Mouse (Mus musculus) stomach, embryonic 16.5 days (tissue): Measurements from ENCODE around the gene Gm2026. TPM values are rescaled to one million over a fixed set of nuclear protein-coding genes. Genes with fewer than 3 reads are reported as not detected.
"Not testable (repeated sequence)": the region's sequence is repeated elsewhere in the genome, so short reads cannot be mapped to it uniquely, and the experiment has no call there.

Experiments
- ATAC-seq: fragments of 200-750 bp; cut with Nextera tagmentation; 2 replicates; pipeline ENCODE4 v1.8.0; 2017; ENCODE audit warnings: moderate number of reproducible peaks, moderate TSS enrichment; ENCODE audit not compliant: insufficient read depth, low FRiP score
- H3K27ac ChIP-seq: fragments of 300-500 bp; sonication (generic); 2 replicates; pipeline ENCODE4 v1.5.1; 2014; ENCODE audit warnings: low read length
- H3K27me3 ChIP-seq: fragments of 300-500 bp; sonication (generic); 2 replicates; pipeline ENCODE4 v1.6.1; 2014; ENCODE audit warnings: low read length, control low read depth, mixed read lengths; ENCODE audit not compliant: control insufficient read depth, insufficient read depth
- H3K36me3 ChIP-seq: fragments of 300-500 bp; sonication (generic); 2 replicates; pipeline ENCODE4 v1.6.1; 2014; ENCODE audit warnings: low read length; ENCODE audit not compliant: control insufficient read depth, insufficient read depth
- H3K4me1 ChIP-seq: fragments of 300-500 bp; sonication (generic); 2 replicates; pipeline ENCODE4 v1.6.1; 2014; ENCODE audit warnings: low read length, control low read depth, mixed read lengths; ENCODE audit not compliant: control insufficient read depth, insufficient read depth
- H3K4me2 ChIP-seq: fragments of 300-500 bp; sonication (generic); 2 replicates; pipeline ENCODE4 v1.6.1; 2014; ENCODE audit warnings: low read depth, low read length, mixed read lengths
- H3K4me3 ChIP-seq: fragments of 300-500 bp; sonication (generic); replicated peaks from 2 replicates; pipeline ENCODE4 v1.5.1; 2014; ENCODE audit warnings: mild to moderate bottlenecking, low read length
- H3K9ac ChIP-seq: fragments of 300-500 bp; sonication (generic); 2 replicates; pipeline ENCODE4 v1.6.1; 2014; ENCODE audit warnings: low read length
- H3K9me3 ChIP-seq: fragments of 300-500 bp; sonication (generic); replicated peaks from 2 replicates; pipeline ENCODE4 v1.6.1; 2016; ENCODE audit warnings: low read length, control low read depth; ENCODE audit not compliant: control insufficient read depth
- WGBS: fragments of 180-500 bp; shearing (Covaris S2); extraction: QIAGEN DNeasy Blood & Tissue Kit; methylation state at CpG from one replicate; pipeline ENCODE4 v1.1.7; 2014; 5-methylcytosine and 5-hydroxymethylcytosine counted together
- polyA plus RNA-seq: library from polyadenylated mRNA; unstranded; fragments of >200 nt; fragmentation: Nextera tagmentation; extraction: Ambion mirVana; gene quantifications from 2 replicates; pipeline ENCODE4 v1.2.1, GENCODE M21; 2015

Gene Gm2026
- polyA plus RNA-seq, result 25.0 and 25.3 TPM in 2 replicates

- not testable (repeated sequence) for H3K27ac ChIP-seq, H3K4me1 ChIP-seq, ATAC-seq, H3K9ac ChIP-seq, H3K27me3 ChIP-seq, H3K4me3 ChIP-seq, H3K9me3 ChIP-seq, H3K36me3 ChIP-seq, H3K4me2 ChIP-seq
- no CpG with 5 or more reads among the region's 4 CpGs for WGBS
Measured at GRCm38 (mm10) chr2:175965031-175965430, at the start of gene Gm2026. Gene Gm2026, plus strand, starts transcription at chr2:175965331.

GRCm38 (mm10) chr2:175931000-175931399 is 34.1 kb upstream of the Gm2026 start, which contains the start of gene Zfp966:
Gene Zfp966, minus strand, starts transcription at chr2:175931100.
- WGBS, result no CpG with 5 or more reads among the region's 6 CpGs
- H3K36me3 ChIP-seq, H3K27ac ChIP-seq, ATAC-seq, H3K4me1 ChIP-seq, H3K9ac ChIP-seq, H3K27me3 ChIP-seq, H3K4me3 ChIP-seq, H3K9me3 ChIP-seq, H3K4me2 ChIP-seq: not testable (repeated sequence)

Other genes starting within 250 kb of the Gm2026 start
- not detected in 2 replicates for gene Gm2007, start 223.8 kb upstream of the Gm2026 start, polyA plus RNA-seq
- 3.8 TPM in 1 of 2 replicates, not detected in the other for gene Gm14288, start 164.2 kb upstream of the Gm2026 start, polyA plus RNA-seq
- 17.1 and 20.0 TPM in 2 replicates for gene Gm6710, start 96.1 kb upstream of the Gm2026 start, polyA plus RNA-seq
- 4.5 and 4.9 TPM in 2 replicates for gene Zfp966, start 34.2 kb upstream of the Gm2026 start, polyA plus RNA-seq
- 1.3 and 2.1 TPM in 2 replicates for gene Gm2004, start 184.5 kb downstream of the Gm2026 start, polyA plus RNA-seq